In the genomic region with DNA sequence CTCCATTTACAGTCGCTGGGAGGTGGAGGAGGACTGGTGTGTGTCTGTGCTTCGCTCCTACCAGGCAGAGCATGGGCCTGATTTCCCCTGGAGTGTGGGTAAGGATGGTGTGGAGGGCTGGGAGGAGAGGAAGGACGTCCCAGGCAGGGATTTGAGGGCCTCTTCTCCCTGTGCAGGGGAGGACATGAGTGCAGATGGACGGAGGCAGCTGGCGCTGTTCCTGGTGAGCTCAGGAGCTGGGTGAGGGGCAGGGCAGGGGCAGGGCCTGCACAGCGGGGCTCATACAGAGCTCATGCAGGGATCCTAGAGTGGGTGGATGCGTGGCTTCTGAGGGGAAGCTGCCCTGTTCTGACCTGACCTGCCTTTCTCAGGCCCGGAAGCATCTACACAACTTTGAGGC, we compare ENCODE assay signal across 15 mouse cellular contexts. TPM values are rescaled to one million over a fixed set of nuclear protein-coding genes. Genes with fewer than 3 reads are reported as not detected.
DNase-seq lines count a peak whose midpoint lies in the region; ATAC-seq and TF ChIP-seq lines count a peak whose summit lies in the region.
"Had no signal": no experiment of that assay in that cellular context is flagged by ENCODE, and none has a peak within 500 bp of the region (broad histone marks: within the 10 kb centered on the region; RNA-seq: fewer than 3 reads in every experiment).

No protein-coding gene starts in this region.

- peaks cover 30% of the 10 kb centered on the region for H3K4me1 ChIP-seq in heart, embryonic 13.5 days
- H3K4me1 ChIP-seq in heart, embryonic 11.5 days (ENCODE audit: control insufficient read depth, insufficient read depth, low read length), result peaks cover 10% of the 10 kb centered on the region
- H3K4me1 ChIP-seq in liver, embryonic 12.5 days, result peaks cover 61% of the 10 kb centered on the region
- H3K4me1 ChIP-seq in embryonic facial prominence, embryonic 15.5 days, result peaks cover 7% of the 10 kb centered on the region
- peaks cover 38% of the 10 kb centered on the region for H3K4me1 ChIP-seq in liver, postnatal 0 days (ENCODE audit: insufficient read depth)

- peak overlapping the region; percentile 13; the same call in 1 of the 2 replicates for H3K27ac ChIP-seq in heart, embryonic 13.5 days (replicated peaks)
- H3K27ac ChIP-seq in heart, embryonic 11.5 days (ENCODE audit: low read depth, low read length), result no peak overlapping the region
- H3K27ac ChIP-seq in liver, embryonic 12.5 days, result peak overlapping the region; percentile 43
- 0 out of 2 replicates have a peak overlapping the region, but pooled peaks have one; percentile 34 for H3K27ac ChIP-seq in embryonic facial prominence, embryonic 15.5 days (replicated peaks)
- no peak overlapping the region for H3K27ac ChIP-seq in liver, postnatal 0 days (ENCODE audit: low read depth)
- H3K27ac ChIP-seq: midbrain, embryonic 10.5 days had no signal

- H3K9me3 ChIP-seq in heart, embryonic 13.5 days, result no peaks in the 10 kb centered on the region
- no peaks in the 10 kb centered on the region for H3K9me3 ChIP-seq in heart, embryonic 11.5 days (replicated peaks; ENCODE audit: control insufficient read depth, low read length)
- H3K9me3 ChIP-seq in liver, embryonic 12.5 days (replicated peaks), result no peaks in the 10 kb centered on the region
- no peaks in the 10 kb centered on the region for H3K9me3 ChIP-seq in embryonic facial prominence, embryonic 15.5 days (replicated peaks)
- H3K9me3 ChIP-seq in liver, postnatal 0 days (ENCODE audit: low read length), result no peaks in the 10 kb centered on the region
- H3K9me3 ChIP-seq: midbrain, embryonic 10.5 days had no signal

- no peak overlapping the region for H3K4me2 ChIP-seq in heart, embryonic 13.5 days
- no peak overlapping the region for H3K4me2 ChIP-seq in heart, embryonic 11.5 days
- H3K4me2 ChIP-seq in liver, embryonic 12.5 days, result no peak overlapping the region
- no peak overlapping the region for H3K4me2 ChIP-seq in embryonic facial prominence, embryonic 15.5 days (replicated peaks)
- H3K4me2 ChIP-seq in liver, postnatal 0 days (ENCODE audit: low read depth, low read length), result no peak overlapping the region

- no peak for ATAC-seq in heart, embryonic 13.5 days (ENCODE audit: extremely low read depth, insufficient number of reproducible peaks, low FRiP score, low TSS enrichment)
- ATAC-seq in heart, embryonic 11.5 days (replicated peaks; ENCODE audit: insufficient number of reproducible peaks, low FRiP score, low TSS enrichment), result no peak
- no peak for ATAC-seq in liver, embryonic 12.5 days
- ATAC-seq in embryonic facial prominence, embryonic 15.5 days (ENCODE audit: insufficient number of reproducible peaks, low FRiP score, low TSS enrichment, low read depth), result no peak
- no peak for ATAC-seq in liver, postnatal 0 days
- ATAC-seq: activated CD4-positive, CD25-positive, alpha-beta regulatory T cell, adult 4 months; lung, postnatal 0 days had no signal

- no peak for DNase-seq in liver
- no peak for DNase-seq in liver, postnatal 0 days
- no peak for DNase-seq in right cerebral cortex, postnatal 10 days (ENCODE audit: low spot score in 2 of 2)
- DNase-seq: embryo, embryonic 11 days; heart, postnatal 4 days; kidney, adult 9 months; thymus, adult 18-20 months had no signal

- H3K9ac ChIP-seq in heart, embryonic 13.5 days, result peak overlapping the region; percentile 29
- no peak overlapping the region for H3K9ac ChIP-seq in heart, embryonic 11.5 days (ENCODE audit: low read depth, low read length)
- no peak overlapping the region for H3K9ac ChIP-seq in liver, embryonic 12.5 days
- H3K9ac ChIP-seq in embryonic facial prominence, embryonic 15.5 days, result no peak overlapping the region
- H3K9ac ChIP-seq in liver, postnatal 0 days (replicated peaks), result peak overlapping the region; percentile 34; the same call in 1 of the 2 replicates

- 72% methylated on average over 8 of the region's 8 CpGs for WGBS in heart, embryonic 13.5 days
- 71% methylated on average over 8 of the region's 8 CpGs for WGBS in heart, embryonic 11.5 days (ENCODE audit: insufficient replicate concordance)
- WGBS in liver, embryonic 12.5 days (ENCODE audit: insufficient replicate concordance), result 79% methylated on average over 8 of the region's 8 CpGs
- WGBS in embryonic facial prominence, embryonic 15.5 days, result 73% methylated on average over 8 of the region's 8 CpGs
- WGBS in liver, postnatal 0 days (ENCODE audit: insufficient replicate concordance), result 77% methylated on average over 8 of the region's 8 CpGs

- no peak for TF ChIP-seq EP300 in liver, postnatal 0 days (IDR thresholded peaks at IDR 0.05; ENCODE audit: low read depth)

- H3K36me3 ChIP-seq in heart, embryonic 13.5 days, result peaks cover 66% of the 10 kb centered on the region
- H3K36me3 ChIP-seq in heart, embryonic 11.5 days (ENCODE audit: control insufficient read depth, insufficient read depth, low read length), result peaks cover 18% of the 10 kb centered on the region
- peaks cover 68% of the 10 kb centered on the region for H3K36me3 ChIP-seq in liver, embryonic 12.5 days
- H3K36me3 ChIP-seq in embryonic facial prominence, embryonic 15.5 days, result peaks cover 67% of the 10 kb centered on the region
- H3K36me3 ChIP-seq in liver, postnatal 0 days (replicated peaks; ENCODE audit: insufficient read depth, low read length), result peaks cover 43% of the 10 kb centered on the region

- TF ChIP-seq CTCF in liver, postnatal 0 days (IDR thresholded peaks at IDR 0.05; ENCODE audit: low read depth), result no peak

- H3K4me3 ChIP-seq in heart, embryonic 13.5 days, result no peak overlapping the region
- no peak overlapping the region for H3K4me3 ChIP-seq in heart, embryonic 11.5 days (ENCODE audit: low read depth, low read length)
- H3K4me3 ChIP-seq in liver, embryonic 12.5 days, result no peak overlapping the region
- no peak overlapping the region for H3K4me3 ChIP-seq in embryonic facial prominence, embryonic 15.5 days (replicated peaks)
- no peak overlapping the region for H3K4me3 ChIP-seq in liver, postnatal 0 days (ENCODE audit: low read depth, low read length)
- H3K4me3 ChIP-seq: midbrain, embryonic 10.5 days; myocyte had no signal

- no peaks in the 10 kb centered on the region for H3K27me3 ChIP-seq in heart, embryonic 13.5 days (replicated peaks)
- no peaks in the 10 kb centered on the region for H3K27me3 ChIP-seq in heart, embryonic 11.5 days (ENCODE audit: control insufficient read depth, insufficient read depth, low read length)
- no peaks in the 10 kb centered on the region for H3K27me3 ChIP-seq in liver, embryonic 12.5 days (replicated peaks)
- H3K27me3 ChIP-seq in embryonic facial prominence, embryonic 15.5 days, result no peaks in the 10 kb centered on the region
- no peaks in the 10 kb centered on the region for H3K27me3 ChIP-seq in liver, postnatal 0 days (ENCODE audit: insufficient read depth, low read length)

RNA-seq across cellular contexts. Expression of a gene that starts 5.8 kb away (rescaled TPM):
- not detected in 2 replicates for polyA plus RNA-seq in heart, embryonic 13.5 days (2015; fragmentation: Nextera tagmentation; extraction: Ambion mirVana)
- not detected in 2 replicates for polyA plus RNA-seq in heart, embryonic 11.5 days (2014; fragmentation: Nextera tagmentation; extraction: Ambion mirVana)
- not detected in 2 replicates for polyA plus RNA-seq in liver, embryonic 12.5 days (2016; fragmentation: Nextera tagmentation; extraction: Ambion mirVana)
- polyA plus RNA-seq in embryonic facial prominence, embryonic 15.5 days (2015; fragmentation: Nextera tagmentation; extraction: Ambion mirVana), result not detected in 2 replicates
- not detected in 2 replicates for polyA plus RNA-seq in liver, postnatal 0 days (2015; fragmentation: Nextera tagmentation; extraction: Ambion mirVana)
- polyA plus RNA-seq: activated CD4-positive, CD25-positive, alpha-beta regulatory T cell, adult 4 months; lung, postnatal 0 days; midbrain, embryonic 10.5 days; myocyte had no signal

RNA-seq across cellular contexts. Expression of a gene that starts 12.9 kb away (rescaled TPM):
- polyA plus RNA-seq in heart, embryonic 13.5 days (2015; fragmentation: Nextera tagmentation; extraction: Ambion mirVana), result 0.40 and 0.80 TPM in 2 replicates
- polyA plus RNA-seq in heart, embryonic 11.5 days (2014; fragmentation: Nextera tagmentation; extraction: Ambion mirVana), result 0.36 and 0.56 TPM in 2 replicates
- polyA plus RNA-seq in liver, embryonic 12.5 days (2016; fragmentation: Nextera tagmentation; extraction: Ambion mirVana), result 0.55 and 0.81 TPM in 2 replicates
- polyA plus RNA-seq in embryonic facial prominence, embryonic 15.5 days (2015; fragmentation: Nextera tagmentation; extraction: Ambion mirVana), result 1.4 and 1.8 TPM in 2 replicates
- polyA plus RNA-seq in liver, postnatal 0 days (2015; fragmentation: Nextera tagmentation; extraction: Ambion mirVana), result 0.32 and 0.67 TPM in 2 replicates

RNA-seq across cellular contexts. Expression of a gene that starts 13.2 kb away (rescaled TPM):
- polyA plus RNA-seq in heart, embryonic 13.5 days (2015; fragmentation: Nextera tagmentation; extraction: Ambion mirVana), result 67.0 and 69.5 TPM in 2 replicates
- polyA plus RNA-seq in heart, embryonic 11.5 days (2014; fragmentation: Nextera tagmentation; extraction: Ambion mirVana), result 47.4 and 51.2 TPM in 2 replicates
- polyA plus RNA-seq in liver, embryonic 12.5 days (2016; fragmentation: Nextera tagmentation; extraction: Ambion mirVana), result 60.2 and 61.1 TPM in 2 replicates
- 102 and 105 TPM in 2 replicates for polyA plus RNA-seq in embryonic facial prominence, embryonic 15.5 days (2015; fragmentation: Nextera tagmentation; extraction: Ambion mirVana)
- 47.3 and 49.3 TPM in 2 replicates for polyA plus RNA-seq in liver, postnatal 0 days (2015; fragmentation: Nextera tagmentation; extraction: Ambion mirVana)

RNA-seq across cellular contexts. Expression of a gene that starts 16.9 kb away (rescaled TPM):
- polyA plus RNA-seq in heart, embryonic 13.5 days (2015; fragmentation: Nextera tagmentation; extraction: Ambion mirVana), result 0.73 and 1.0 TPM in 2 replicates
- 1.8 TPM in 2 replicates for polyA plus RNA-seq in heart, embryonic 11.5 days (2014; fragmentation: Nextera tagmentation; extraction: Ambion mirVana)
- 10.2 and 10.5 TPM in 2 replicates for polyA plus RNA-seq in liver, embryonic 12.5 days (2016; fragmentation: Nextera tagmentation; extraction: Ambion mirVana)
- 0.20 and 0.28 TPM in 2 replicates for polyA plus RNA-seq in embryonic facial prominence, embryonic 15.5 days (2015; fragmentation: Nextera tagmentation; extraction: Ambion mirVana)
- 4.0 and 5.3 TPM in 2 replicates for polyA plus RNA-seq in liver, postnatal 0 days (2015; fragmentation: Nextera tagmentation; extraction: Ambion mirVana)
- polyA plus RNA-seq: myocyte had no signal

RNA-seq across cellular contexts. Expression of a gene that starts 19.0 kb away (rescaled TPM):
- polyA plus RNA-seq in heart, embryonic 13.5 days (2015; fragmentation: Nextera tagmentation; extraction: Ambion mirVana), result 10.7 and 14.1 TPM in 2 replicates
- polyA plus RNA-seq in heart, embryonic 11.5 days (2014; fragmentation: Nextera tagmentation; extraction: Ambion mirVana), result 15.7 and 17.2 TPM in 2 replicates
- 16.5 and 19.6 TPM in 2 replicates for polyA plus RNA-seq in liver, embryonic 12.5 days (2016; fragmentation: Nextera tagmentation; extraction: Ambion mirVana)
- 19.5 and 20.1 TPM in 2 replicates for polyA plus RNA-seq in embryonic facial prominence, embryonic 15.5 days (2015; fragmentation: Nextera tagmentation; extraction: Ambion mirVana)
- 8.1 and 9.6 TPM in 2 replicates for polyA plus RNA-seq in liver, postnatal 0 days (2015; fragmentation: Nextera tagmentation; extraction: Ambion mirVana)

Comparison
In these comparisons a context has a peak if more than half of its experiments do, and no peak if none do; other contexts are left out.
1. H3K27ac ChIP-seq: peak in heart, embryonic 13.5 days (single experiment), liver, embryonic 12.5 days (single experiment) and embryonic facial prominence, embryonic 15.5 days (single experiment); none in heart, embryonic 11.5 days (single experiment) and liver, postnatal 0 days (single experiment).
2. H3K9ac ChIP-seq: peak in heart, embryonic 13.5 days (single experiment) and liver, postnatal 0 days (single experiment); none in heart, embryonic 11.5 days (single experiment), liver, embryonic 12.5 days (single experiment) and embryonic facial prominence, embryonic 15.5 days (single experiment).